Mouse (Mus musculus): ENCODE results near the gene Utp4. TPM values are rescaled to one million over a fixed set of nuclear protein-coding genes. Genes with fewer than 3 reads are reported as not detected.

The Utp4 gene
- polyA plus RNA-seq, 1 experiment from 2014 or later: 59.1 TPM

GRCm38 (mm10) chr8:106892210-106892805 is 1.1 kb upstream of the Utp4 start:
- H3K9me3 ChIP-seq (replicated peaks; ENCODE audit: control insufficient read depth, low read length): no peaks in the 10 kb centered on the region
- under 1% methylated on average over 15 of the region's 15 CpGs for WGBS
- peak overlapping the region; percentile 66 for H3K4me2 ChIP-seq (ENCODE audit: low read depth, low read length)
- no peak for ATAC-seq (ENCODE audit: insufficient read depth, low FRiP score)
- peak overlapping the region; percentile 89 for H3K4me3 ChIP-seq (replicated peaks; ENCODE audit: low read length)
- H3K36me3 ChIP-seq (ENCODE audit: control insufficient read depth, insufficient read depth, low read length): 0 out of 2 replicates have a peak, but pooled peaks cover 4% of the 10 kb centered on the region
- peak overlapping the region; percentile 96 for H3K9ac ChIP-seq (ENCODE audit: low read length)
- H3K27me3 ChIP-seq (ENCODE audit: control insufficient read depth, insufficient read depth, low read length): no peaks in the 10 kb centered on the region
- H3K27ac ChIP-seq (ENCODE audit: low read length): peak overlapping the region; percentile 93
- H3K4me1 ChIP-seq (ENCODE audit: control insufficient read depth, insufficient read depth, low read length): peaks cover 15% of the 10 kb centered on the region

- Histone ChIP-seq H3K4me3 (replicated peaks; ENCODE audit: low read length) (peak overlapping the region; percentile 89), H3K9ac (ENCODE audit: low read length) (peak overlapping the region; percentile 96), H3K27me3 (ENCODE audit: control insufficient read depth, insufficient read depth, low read length) (no peaks in the 10 kb centered on the region), H3K4me2 (ENCODE audit: low read depth, low read length) (peak overlapping the region; percentile 66), H3K9me3 (replicated peaks; ENCODE audit: control insufficient read depth, low read length) (no peaks in the 10 kb centered on the region), H3K4me1 (ENCODE audit: control insufficient read depth, insufficient read depth, low read length) (peaks cover 15% of the 10 kb centered on the region), H3K27ac (ENCODE audit: low read length) (peak overlapping the region; percentile 93), H3K36me3 (ENCODE audit: control insufficient read depth, insufficient read depth, low read length) (0 out of 2 replicates have a peak, but pooled peaks cover 6% of the 10 kb centered on the region)
- ATAC-seq (ENCODE audit: insufficient read depth, low FRiP score): peak; percentile 84
- WGBS: 2% methylated on average over 41 of the region's 57 CpGs
These were observed 507 bp upstream of the Utp4 start for GRCm38 (mm10) chr8:106892806-106893451.

GRCm38 (mm10) chr8:106899473-106899872 is 6.0 kb downstream of the Utp4 start:
- ATAC-seq (ENCODE audit: insufficient read depth, low FRiP score): no peak
- H3K36me3 ChIP-seq (ENCODE audit: control insufficient read depth, insufficient read depth, low read length): peaks cover 22% of the 10 kb centered on the region; the same call in 1 of the 2 replicates
- WGBS: 84% methylated on average over 5 of the region's 5 CpGs

GRCm38 (mm10) chr8:106905727-106906480 is 12.5 kb downstream of the Utp4 start:
- no peaks in the 10 kb centered on the region for H3K9me3 ChIP-seq (replicated peaks; ENCODE audit: control insufficient read depth, low read length)
- H3K27ac ChIP-seq (ENCODE audit: low read length): no peak overlapping the region
- no peak overlapping the region for H3K4me2 ChIP-seq (ENCODE audit: low read depth, low read length)
- ATAC-seq (ENCODE audit: insufficient read depth, low FRiP score): no peak
- WGBS: 91% methylated on average over 17 of the region's 17 CpGs
- no peaks in the 10 kb centered on the region for H3K27me3 ChIP-seq (ENCODE audit: control insufficient read depth, insufficient read depth, low read length)
- H3K36me3 ChIP-seq (ENCODE audit: control insufficient read depth, insufficient read depth, low read length): peaks cover 36% of the 10 kb centered on the region
- no peak overlapping the region for H3K4me3 ChIP-seq (replicated peaks; ENCODE audit: low read length)
- no peaks in the 10 kb centered on the region for H3K4me1 ChIP-seq (ENCODE audit: control insufficient read depth, insufficient read depth, low read length)
- H3K9ac ChIP-seq (ENCODE audit: low read length): no peak overlapping the region

More at GRCm38 (mm10) chr8:106899473-106899872, 6.0 kb downstream of the Utp4 start:
- no peaks in the 10 kb centered on the region for H3K9me3 ChIP-seq (replicated peaks; ENCODE audit: control insufficient read depth, low read length)
- H3K9ac ChIP-seq (ENCODE audit: low read length): no peak overlapping the region
- no peaks in the 10 kb centered on the region for H3K27me3 ChIP-seq (ENCODE audit: control insufficient read depth, insufficient read depth, low read length)
- H3K4me1 ChIP-seq (ENCODE audit: control insufficient read depth, insufficient read depth, low read length): peaks cover 5% of the 10 kb centered on the region
- no peak overlapping the region for H3K4me3 ChIP-seq (replicated peaks; ENCODE audit: low read length)
- no peak overlapping the region for H3K27ac ChIP-seq (ENCODE audit: low read length)
- H3K4me2 ChIP-seq (ENCODE audit: low read depth, low read length): no peak overlapping the region

- H3K27me3 ChIP-seq (ENCODE audit: control insufficient read depth, insufficient read depth, low read length): no peaks in the 10 kb centered on the region
- no peaks in the 10 kb centered on the region for H3K9me3 ChIP-seq (replicated peaks; ENCODE audit: control insufficient read depth, low read length)
- no peak overlapping the region for H3K4me3 ChIP-seq (replicated peaks; ENCODE audit: low read length)
- H3K27ac ChIP-seq (ENCODE audit: low read length): no peak overlapping the region
- 90% methylated on average over 6 of the region's 6 CpGs for WGBS
- no peak overlapping the region for H3K9ac ChIP-seq (ENCODE audit: low read length)
- peaks cover 39% of the 10 kb centered on the region for H3K36me3 ChIP-seq (ENCODE audit: control insufficient read depth, insufficient read depth, low read length)
- no peak overlapping the region for H3K4me2 ChIP-seq (ENCODE audit: low read depth, low read length)
- ATAC-seq (ENCODE audit: insufficient read depth, low FRiP score): no peak
- no peaks in the 10 kb centered on the region for H3K4me1 ChIP-seq (ENCODE audit: control insufficient read depth, insufficient read depth, low read length)
These were observed 13.2 kb downstream of the Utp4 start for GRCm38 (mm10) chr8:106906635-106907034.

- 83% methylated on average over 6 of the region's 6 CpGs for WGBS
- H3K36me3 ChIP-seq (ENCODE audit: control insufficient read depth, insufficient read depth, low read length): peaks cover 45% of the 10 kb centered on the region
- no peak overlapping the region for H3K27ac ChIP-seq (ENCODE audit: low read length)
- H3K27me3 ChIP-seq (ENCODE audit: control insufficient read depth, insufficient read depth, low read length): no peaks in the 10 kb centered on the region
- no peaks in the 10 kb centered on the region for H3K9me3 ChIP-seq (replicated peaks; ENCODE audit: control insufficient read depth, low read length)
- no peak for ATAC-seq (ENCODE audit: insufficient read depth, low FRiP score)
- no peaks in the 10 kb centered on the region for H3K4me1 ChIP-seq (ENCODE audit: control insufficient read depth, insufficient read depth, low read length)
- no peak overlapping the region for H3K9ac ChIP-seq (ENCODE audit: low read length)
- H3K4me2 ChIP-seq (ENCODE audit: low read depth, low read length): no peak overlapping the region
- H3K4me3 ChIP-seq (replicated peaks; ENCODE audit: low read length): no peak overlapping the region
These were observed 14.0 kb downstream of the Utp4 start for GRCm38 (mm10) chr8:106907450-106907849.

- 87% methylated on average over 7 of the region's 7 CpGs for WGBS
- Histone ChIP-seq H3K9me3 (replicated peaks; ENCODE audit: control insufficient read depth, low read length) (no peaks in the 10 kb centered on the region), H3K27ac (ENCODE audit: low read length) (no peak overlapping the region), H3K27me3 (ENCODE audit: control insufficient read depth, insufficient read depth, low read length) (no peaks in the 10 kb centered on the region), H3K4me3 (replicated peaks; ENCODE audit: low read length) (no peak overlapping the region), H3K9ac (ENCODE audit: low read length) (no peak overlapping the region), H3K4me2 (ENCODE audit: low read depth, low read length) (no peak overlapping the region), H3K4me1 (ENCODE audit: control insufficient read depth, insufficient read depth, low read length) (no peaks in the 10 kb centered on the region), H3K36me3 (ENCODE audit: control insufficient read depth, insufficient read depth, low read length) (peaks cover 49% of the 10 kb centered on the region)
- ATAC-seq (ENCODE audit: insufficient read depth, low FRiP score): no peak
These were observed 14.9 kb downstream of the Utp4 start for GRCm38 (mm10) chr8:106908291-106908690.

- no peak for ATAC-seq (ENCODE audit: insufficient read depth, low FRiP score)
- H3K36me3 ChIP-seq (ENCODE audit: control insufficient read depth, insufficient read depth, low read length): peaks cover 37% of the 10 kb centered on the region
These were observed 20.2 kb downstream of the Utp4 start for GRCm38 (mm10) chr8:106913631-106914030.

More at GRCm38 (mm10) chr8:106913631-106914030, 20.2 kb downstream of the Utp4 start:
- WGBS: 95% methylated on average over 10 of the region's 10 CpGs
- Histone ChIP-seq H3K4me3 (replicated peaks; ENCODE audit: low read length) (no peak overlapping the region), H3K4me1 (ENCODE audit: control insufficient read depth, insufficient read depth, low read length) (no peaks in the 10 kb centered on the region), H3K9me3 (replicated peaks; ENCODE audit: control insufficient read depth, low read length) (no peaks in the 10 kb centered on the region), H3K9ac (ENCODE audit: low read length) (no peak overlapping the region), H3K27me3 (ENCODE audit: control insufficient read depth, insufficient read depth, low read length) (no peaks in the 10 kb centered on the region), H3K4me2 (ENCODE audit: low read depth, low read length) (no peak overlapping the region), H3K27ac (ENCODE audit: low read length) (no peak overlapping the region)
